Mouse (Mus musculus): ENCODE data around the gene Rnf26. TPM values are rescaled to one million over a fixed set of nuclear protein-coding genes. Genes with fewer than 3 reads are reported as not detected.

Gene Rnf26
- polyA plus RNA-seq, 1 experiment from 2014 or later, result 45.4 TPM

GRCm38 (mm10) chr9:44066785-44067225 is 46.5 kb downstream of the Rnf26 start, which contains the start of gene Usp2:
Gene Usp2, plus strand, starts transcription at chr9:44067021.
- Histone ChIP-seq H3K27ac (ENCODE audit: low read length) (no peak within 1 kb of the TSS), H3K9ac (ENCODE audit: low read depth, low read length) (peak within 1 kb of the TSS; percentile 69), H3K27me3 (replicated peaks; ENCODE audit: control insufficient read depth, insufficient read depth, low read length) (no peaks in the 10 kb centered on the region), H3K9me3 (ENCODE audit: control insufficient read depth, low read length) (no peaks in the 10 kb centered on the region), H3K36me3 (ENCODE audit: control insufficient read depth, insufficient read depth, low read length) (no peaks in the 10 kb centered on the region), H3K4me3 (ENCODE audit: low read length) (peak within 1 kb of the TSS; percentile 55), H3K4me2 (ENCODE audit: low read depth, low read length) (peak within 1 kb of the TSS; percentile 95), H3K4me1 (ENCODE audit: control insufficient read depth, insufficient read depth, low read length) (peaks cover 7% of the 10 kb centered on the region)
- WGBS, result under 1% methylated on average over 38 of the region's 38 CpGs
- ATAC-seq, result peak; percentile 97

DNA sequence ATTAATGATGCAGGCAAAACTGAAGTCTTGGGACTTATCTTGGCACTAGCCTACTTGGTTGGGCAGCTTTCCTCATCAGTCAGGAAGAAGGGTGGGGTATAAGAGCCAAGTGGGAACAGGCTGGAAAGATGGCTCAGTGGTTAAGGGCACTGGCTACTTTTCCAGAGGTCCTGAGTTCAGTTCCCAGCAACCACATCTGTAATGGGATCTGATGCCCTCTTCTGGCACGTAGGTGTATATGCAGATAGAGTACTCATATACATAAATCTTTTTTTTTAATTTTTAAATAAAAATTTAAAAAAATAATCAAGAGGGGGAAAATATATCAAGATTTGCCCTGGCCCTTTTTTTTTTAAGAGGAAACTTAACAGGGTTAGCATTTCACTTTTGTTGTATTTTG is 48.1 kb downstream of the Rnf26 start:
- no peak for ATAC-seq
- no peak overlapping the region for H3K27ac ChIP-seq (ENCODE audit: low read length)

DNA sequence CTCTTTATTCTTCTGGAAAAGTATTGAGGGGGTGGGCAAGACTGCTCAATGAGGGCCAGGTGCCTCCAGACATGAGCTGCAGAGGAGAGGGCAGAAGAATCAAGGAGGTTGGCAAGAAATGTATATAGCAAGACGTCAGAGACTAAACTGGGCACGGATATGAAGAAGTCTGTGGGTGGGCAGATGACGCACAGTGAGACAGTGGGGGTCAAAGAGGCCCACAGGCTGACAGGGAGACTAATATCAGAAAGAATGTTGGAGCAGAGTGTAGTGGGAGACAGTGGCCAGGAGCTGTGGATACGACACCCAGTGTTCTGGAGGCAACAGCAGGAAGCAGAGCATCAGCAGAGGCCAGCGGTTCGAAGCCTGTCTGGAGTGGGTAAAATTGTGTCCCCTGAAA is 54.7 kb downstream of the Rnf26 start:
- H3K27ac ChIP-seq (ENCODE audit: low read length), result no peak overlapping the region
- 77% methylated on average over 6 of the region's 6 CpGs for WGBS
- no peak for ATAC-seq
- H3K4me2 ChIP-seq (ENCODE audit: low read depth, low read length), result no peak overlapping the region
- H3K9me3 ChIP-seq (ENCODE audit: control insufficient read depth, low read length), result no peaks in the 10 kb centered on the region
- no peak overlapping the region for H3K9ac ChIP-seq (ENCODE audit: low read depth, low read length)
- H3K4me1 ChIP-seq (ENCODE audit: control insufficient read depth, insufficient read depth, low read length), result no peaks in the 10 kb centered on the region
- no peak overlapping the region for H3K4me3 ChIP-seq (ENCODE audit: low read length)
- no peaks in the 10 kb centered on the region for H3K27me3 ChIP-seq (replicated peaks; ENCODE audit: control insufficient read depth, insufficient read depth, low read length)
- no peaks in the 10 kb centered on the region for H3K36me3 ChIP-seq (ENCODE audit: control insufficient read depth, insufficient read depth, low read length)

More for the DNA sequence above, 48.1 kb downstream of the Rnf26 start:
- no peaks in the 10 kb centered on the region for H3K9me3 ChIP-seq (ENCODE audit: control insufficient read depth, low read length)
- WGBS, result 47% methylated on average over 1 of the region's 1 CpGs
- H3K9ac ChIP-seq (ENCODE audit: low read depth, low read length), result no peak overlapping the region
- H3K4me2 ChIP-seq (ENCODE audit: low read depth, low read length), result no peak overlapping the region
- peaks cover 4% of the 10 kb centered on the region for H3K4me1 ChIP-seq (ENCODE audit: control insufficient read depth, insufficient read depth, low read length)
- no peak overlapping the region for H3K4me3 ChIP-seq (ENCODE audit: low read length)
- H3K36me3 ChIP-seq (ENCODE audit: control insufficient read depth, insufficient read depth, low read length), result no peaks in the 10 kb centered on the region
- no peaks in the 10 kb centered on the region for H3K27me3 ChIP-seq (replicated peaks; ENCODE audit: control insufficient read depth, insufficient read depth, low read length)

GRCm38 (mm10) chr9:44053936-44054335 is 59.4 kb downstream of the Rnf26 start:
- Histone ChIP-seq H3K27ac (ENCODE audit: low read length) (no peak overlapping the region), H3K9me3 (ENCODE audit: control insufficient read depth, low read length) (no peaks in the 10 kb centered on the region), H3K36me3 (ENCODE audit: control insufficient read depth, insufficient read depth, low read length) (no peaks in the 10 kb centered on the region), H3K9ac (ENCODE audit: low read depth, low read length) (no peak overlapping the region), H3K4me1 (ENCODE audit: control insufficient read depth, insufficient read depth, low read length) (no peaks in the 10 kb centered on the region), H3K4me3 (ENCODE audit: low read length) (no peak overlapping the region), H3K4me2 (ENCODE audit: low read depth, low read length) (no peak overlapping the region), H3K27me3 (replicated peaks; ENCODE audit: control insufficient read depth, insufficient read depth, low read length) (no peaks in the 10 kb centered on the region)
- 51% methylated on average over 1 of the region's 1 CpGs for WGBS
- no peak for ATAC-seq

GRCm38 (mm10) chr9:44052855-44053254 is 60.5 kb downstream of the Rnf26 start:
- 68% methylated on average over 3 of the region's 3 CpGs for WGBS
- H3K4me3 ChIP-seq (ENCODE audit: low read length), result no peak overlapping the region
- H3K36me3 ChIP-seq (ENCODE audit: control insufficient read depth, insufficient read depth, low read length), result no peaks in the 10 kb centered on the region
- no peaks in the 10 kb centered on the region for H3K9me3 ChIP-seq (ENCODE audit: control insufficient read depth, low read length)
- no peak overlapping the region for H3K4me2 ChIP-seq (ENCODE audit: low read depth, low read length)
- no peaks in the 10 kb centered on the region for H3K27me3 ChIP-seq (replicated peaks; ENCODE audit: control insufficient read depth, insufficient read depth, low read length)
- ATAC-seq, result no peak
- H3K9ac ChIP-seq (ENCODE audit: low read depth, low read length), result no peak overlapping the region
- no peak overlapping the region for H3K27ac ChIP-seq (ENCODE audit: low read length)
- no peaks in the 10 kb centered on the region for H3K4me1 ChIP-seq (ENCODE audit: control insufficient read depth, insufficient read depth, low read length)

- H3K27me3 ChIP-seq (replicated peaks; ENCODE audit: control insufficient read depth, insufficient read depth, low read length), result peaks cover 3% of the 10 kb centered on the region; the same call in 1 of the 2 replicates
- no peak for ATAC-seq
- H3K9me3 ChIP-seq (ENCODE audit: control insufficient read depth, low read length), result no peaks in the 10 kb centered on the region
- no peaks in the 10 kb centered on the region for H3K4me1 ChIP-seq (ENCODE audit: control insufficient read depth, insufficient read depth, low read length)
- no peak overlapping the region for H3K4me2 ChIP-seq (ENCODE audit: low read depth, low read length)
- no peak overlapping the region for H3K9ac ChIP-seq (ENCODE audit: low read depth, low read length)
- no peaks in the 10 kb centered on the region for H3K36me3 ChIP-seq (ENCODE audit: control insufficient read depth, insufficient read depth, low read length)
- WGBS, result 85% methylated on average over 8 of the region's 8 CpGs
- H3K27ac ChIP-seq (ENCODE audit: low read length), result no peak overlapping the region
- H3K4me3 ChIP-seq (ENCODE audit: low read length), result no peak overlapping the region
These were observed 63.7 kb downstream of the Rnf26 start for GRCm38 (mm10) chr9:44049381-44050165.

- Histone ChIP-seq H3K36me3 (ENCODE audit: control insufficient read depth, insufficient read depth, low read length) (no peaks in the 10 kb centered on the region), H3K9ac (ENCODE audit: low read depth, low read length) (no peak overlapping the region), H3K4me2 (ENCODE audit: low read depth, low read length) (no peak overlapping the region), H3K4me1 (ENCODE audit: control insufficient read depth, insufficient read depth, low read length) (peaks cover 3% of the 10 kb centered on the region; the same call in 1 of the 2 replicates), H3K27ac (ENCODE audit: low read length) (no peak overlapping the region), H3K4me3 (ENCODE audit: low read length) (no peak overlapping the region), H3K9me3 (ENCODE audit: control insufficient read depth, low read length) (no peaks in the 10 kb centered on the region), H3K27me3 (replicated peaks; ENCODE audit: control insufficient read depth, insufficient read depth, low read length) (peaks cover 11% of the 10 kb centered on the region)
- 63% methylated on average over 15 of the region's 15 CpGs for WGBS
- no peak for ATAC-seq
These were observed 64.6 kb downstream of the Rnf26 start for GRCm38 (mm10) chr9:44048541-44049380.

DNA sequence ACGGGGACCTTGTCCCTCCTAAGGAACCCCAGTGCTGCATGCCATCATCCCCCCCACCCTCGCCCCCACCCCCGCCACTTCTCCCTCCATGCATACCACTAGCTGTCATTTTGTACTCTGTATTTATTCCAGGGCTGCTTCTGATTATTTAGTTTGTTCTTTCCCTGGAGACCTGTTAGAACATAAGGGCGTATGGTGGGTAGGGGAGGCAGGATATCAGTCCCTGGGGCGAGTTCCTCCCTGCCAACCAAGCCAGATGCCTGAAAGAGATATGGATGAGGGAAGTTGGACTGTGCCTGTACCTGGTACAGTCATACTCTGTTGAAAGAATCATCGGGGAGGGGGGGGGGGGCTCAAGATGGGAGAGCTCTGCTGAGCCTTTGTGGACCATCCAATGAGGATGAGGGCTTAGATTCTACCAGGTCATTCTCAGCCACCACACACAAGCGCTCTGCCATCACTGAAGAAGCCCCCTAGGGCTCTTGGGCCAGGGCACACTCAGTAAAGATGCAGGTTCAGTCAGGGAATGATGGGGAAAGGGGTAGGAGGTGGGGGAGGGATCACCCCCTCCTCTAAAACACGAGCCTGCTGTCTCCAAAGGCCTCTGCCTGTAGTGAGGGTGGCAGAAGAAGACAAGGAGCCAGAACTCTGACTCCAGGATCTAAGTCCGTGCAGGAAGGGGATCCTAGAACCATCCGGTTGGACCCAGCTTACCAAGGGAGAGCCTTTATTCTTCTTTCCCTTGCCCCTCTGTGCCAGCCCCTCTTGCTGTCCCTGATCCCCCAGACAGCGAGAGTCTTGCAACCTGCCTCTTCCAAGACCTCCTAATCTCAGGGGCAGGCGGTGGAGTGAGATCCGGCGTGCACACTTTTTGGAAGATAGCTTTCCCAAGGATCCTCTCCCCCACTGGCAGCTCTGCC is 65.5 kb downstream of the Rnf26 start:
- H3K4me2 ChIP-seq (ENCODE audit: low read depth, low read length), result no peak overlapping the region
- no peak for ATAC-seq
- no peaks in the 10 kb centered on the region for H3K36me3 ChIP-seq (ENCODE audit: control insufficient read depth, insufficient read depth, low read length)
- H3K9me3 ChIP-seq (ENCODE audit: control insufficient read depth, low read length), result no peaks in the 10 kb centered on the region
- no peak overlapping the region for H3K4me3 ChIP-seq (ENCODE audit: low read length)
- no peak overlapping the region for H3K27ac ChIP-seq (ENCODE audit: low read length)
- H3K9ac ChIP-seq (ENCODE audit: low read depth, low read length), result no peak overlapping the region
- WGBS, result 70% methylated on average over 14 of the region's 14 CpGs
- peaks cover 13% of the 10 kb centered on the region for H3K4me1 ChIP-seq (ENCODE audit: control insufficient read depth, insufficient read depth, low read length)
- peaks cover 18% of the 10 kb centered on the region for H3K27me3 ChIP-seq (replicated peaks; ENCODE audit: control insufficient read depth, insufficient read depth, low read length)
